Mouse (Mus musculus) megakaryocyte, embryonic 14.5 days (primary cell): ENCODE measurements around the gene Lsm14b.

Experiments used
- FLI1 ChIP-seq: IDR thresholded peaks from 2 replicates; pipeline ENCODE4 v1.6.1; 2012; ENCODE audit warnings: low read length, inconsistent platforms, mixed read lengths
- GATA1 ChIP-seq: IDR thresholded peaks from 3 replicates; pipeline ENCODE4 v1.6.1; 2012; ENCODE audit warnings: mixed read lengths, low read length, inconsistent platforms, borderline replicate concordance

GRCm38 (mm10) chr2:180053001-180053400 is 28.2 kb downstream of the Lsm14b start:
- no peak for TF ChIP-seq GATA1
- no peak for TF ChIP-seq FLI1
